Mouse (Mus musculus) heart, postnatal 4 days (tissue): ENCODE measurements around the gene Nxpe4. TPM values are rescaled to one million over a fixed set of nuclear protein-coding genes. Genes with fewer than 3 reads are reported as not detected.

Source experiments
- DNase-seq: peaks from one replicate; pipeline ENCODE4 v3.0.0; 2021
- total RNA-seq, 2 experiments: library from RNA; stranded (reverse); gene quantifications; 2 replicates each; pipeline ENCODE4 v1.2.3; 2021

Nxpe4 gene
- total RNA-seq, 2 experiments from 2014 or later = 13.3 to 13.9 TPM

DNA sequence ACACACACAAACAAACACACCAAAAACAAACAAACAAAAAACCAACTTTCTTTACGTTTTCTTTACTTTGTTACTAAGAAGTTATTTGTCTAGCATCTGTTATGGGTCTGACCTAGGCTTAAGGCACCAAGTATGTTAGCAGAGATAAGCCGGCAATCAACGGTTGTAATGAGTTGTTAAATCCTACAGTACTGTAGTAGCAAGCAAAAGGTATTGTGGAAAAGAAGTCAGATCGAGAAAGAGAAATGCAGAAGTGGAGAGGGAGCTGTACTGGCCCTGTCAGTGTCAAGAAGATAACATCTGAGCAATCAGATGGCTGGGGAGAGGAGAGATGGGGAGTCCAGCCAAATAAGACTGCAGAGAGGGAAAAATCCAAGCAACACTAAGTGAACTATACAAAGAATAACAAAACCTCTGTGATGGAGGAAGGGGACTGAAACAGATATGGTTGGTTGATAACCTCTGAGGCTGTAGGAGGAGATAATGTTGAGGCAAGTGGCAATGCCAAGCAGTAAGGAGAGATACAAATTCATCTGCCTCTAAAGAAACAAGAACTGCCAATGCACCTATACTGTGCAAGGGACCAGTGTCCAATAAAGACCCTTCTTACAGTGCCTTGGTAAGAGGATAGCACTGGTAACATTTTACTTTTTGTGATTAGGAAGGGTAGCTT is 177.1 kb downstream of the Nxpe4 start:
- no peak for DNase-seq

GRCm38 (mm10) chr9:48339563-48339962 is 177.7 kb downstream of the Nxpe4 start:
- no peak for DNase-seq

DNA sequence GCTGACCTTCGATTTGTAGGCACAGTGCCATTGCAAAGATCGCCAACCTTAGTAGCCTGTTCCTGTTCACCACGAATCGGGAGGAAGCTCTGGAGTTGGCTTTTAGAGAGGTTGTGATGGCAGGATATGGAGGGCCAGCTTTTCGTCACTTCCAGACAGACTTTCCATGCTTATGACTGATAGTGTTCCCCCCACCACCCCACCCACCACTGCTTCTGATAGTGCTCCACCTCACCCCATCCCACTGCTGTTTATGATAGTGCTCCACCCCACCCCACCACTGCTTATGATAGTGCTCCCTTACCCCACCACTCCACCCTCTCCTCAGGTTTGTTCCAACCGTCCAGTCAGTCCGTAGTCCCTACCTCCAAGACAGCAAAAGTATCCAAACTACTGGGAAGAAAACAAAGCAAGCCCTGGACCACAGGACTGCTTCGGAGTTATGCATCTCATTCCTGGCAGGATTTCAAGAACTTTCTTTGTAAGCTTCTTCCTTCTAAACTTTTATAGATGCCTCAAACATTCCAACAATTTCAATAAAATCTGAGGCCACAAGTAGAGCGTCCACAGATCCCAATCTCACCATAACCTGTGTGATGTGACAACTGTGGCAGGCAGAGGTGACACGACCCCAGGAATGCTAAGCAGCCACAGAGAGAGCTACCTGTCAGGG is 179.0 kb downstream of the Nxpe4 start:
- no peak for DNase-seq

DNA sequence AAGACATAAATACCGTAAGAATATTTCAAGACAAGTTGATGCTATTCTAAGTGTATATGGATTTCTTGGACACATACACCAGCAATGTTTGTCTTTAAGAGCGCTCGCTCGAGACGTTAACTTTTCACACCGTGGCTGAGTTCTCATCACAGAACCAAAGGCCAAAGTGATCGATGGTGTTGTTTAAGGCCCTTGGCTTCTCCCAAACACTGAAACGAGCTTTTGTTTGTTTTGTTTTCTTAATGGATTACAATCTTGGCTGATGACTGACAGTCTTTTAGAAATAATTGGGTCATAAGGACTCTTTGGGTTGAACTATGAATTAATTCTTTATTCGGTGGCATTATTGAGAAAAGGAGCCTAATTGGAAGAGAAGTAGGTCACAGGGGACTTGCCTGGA is 183.6 kb downstream of the Nxpe4 start:
- DNase-seq = no peak

GRCm38 (mm10) chr9:48345866-48346265 is 184.0 kb downstream of the Nxpe4 start:
- no peak for DNase-seq

GRCm38 (mm10) chr9:48353148-48353698 is 191.4 kb downstream of the Nxpe4 start, which contains the start of gene Nxpe2:
Nxpe2 (minus strand) TSS chr9:48353454.
- DNase-seq = peak; percentile 23

DNA sequence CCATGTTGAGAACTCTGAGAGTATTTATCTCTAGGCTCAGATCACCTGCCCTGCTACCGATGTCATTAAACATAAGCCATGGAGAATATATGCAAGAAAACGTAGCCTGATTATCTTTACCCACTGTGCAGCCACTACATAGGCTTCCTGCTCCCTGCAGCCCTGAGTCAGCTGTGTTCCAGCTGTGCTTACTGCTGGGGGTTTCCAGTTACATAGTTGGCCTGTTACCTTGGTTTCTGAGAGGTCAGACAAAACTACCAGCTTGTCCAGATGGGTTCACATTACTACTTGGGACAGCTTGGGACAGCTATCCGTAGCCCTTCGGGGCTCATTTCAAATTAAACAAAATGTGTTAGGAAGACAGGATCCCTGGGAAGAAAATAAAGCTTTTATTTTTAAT is 192.3 kb downstream of the Nxpe4 start:
- peak; percentile 19 for DNase-seq

DNA sequence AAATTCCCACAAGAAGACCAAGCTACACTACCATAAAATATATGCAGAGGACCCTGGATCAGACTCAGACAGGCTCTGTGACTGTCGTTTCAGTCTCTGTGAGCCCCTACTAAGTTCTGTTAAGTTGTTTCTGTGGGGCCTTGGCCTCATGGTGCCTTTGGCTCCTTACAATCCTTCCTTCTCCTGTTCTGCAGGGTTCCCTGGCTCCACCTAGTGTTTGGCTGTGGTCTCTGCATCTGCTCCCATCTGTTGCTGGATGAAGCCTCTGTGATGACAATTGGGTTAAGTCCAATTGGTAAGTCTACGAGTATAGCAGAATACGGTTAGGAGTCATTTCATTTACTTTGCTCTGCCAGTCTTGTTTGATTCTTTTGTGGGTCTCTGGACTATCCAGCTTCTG is 193.0 kb downstream of the Nxpe4 start:
- DNase-seq = peak; percentile 89

GRCm38 (mm10) chr9:48357097-48357496 is 195.3 kb downstream of the Nxpe4 start:
- DNase-seq = no peak

DNA sequence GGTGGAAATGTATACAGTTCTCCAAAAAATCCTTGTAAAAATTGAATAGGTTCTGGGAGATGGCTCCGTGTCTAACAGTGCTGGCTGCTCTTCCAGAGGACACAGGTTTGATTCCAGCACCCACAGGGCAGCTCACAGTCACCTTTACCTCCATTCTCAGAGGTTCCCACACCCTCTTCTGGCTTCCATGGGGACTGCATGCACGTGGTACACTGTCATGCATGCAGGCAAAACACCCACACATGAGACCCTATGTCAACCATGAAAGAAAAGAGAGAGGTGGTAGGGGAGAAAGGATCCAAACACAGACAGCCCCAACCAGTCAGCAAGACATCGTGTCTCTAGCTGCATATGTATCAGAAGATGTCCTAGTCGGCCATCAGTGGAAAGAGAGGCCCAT is 199.0 kb downstream of the Nxpe4 start:
- DNase-seq = no peak

GRCm38 (mm10) chr9:48361815-48362631 is 200.2 kb downstream of the Nxpe4 start:
- no peak for DNase-seq

- no peak for DNase-seq
Observed at GRCm38 (mm10) chr9:48362743-48363142, 200.9 kb downstream of the Nxpe4 start.

GRCm38 (mm10) chr9:48373232-48373878 is 211.5 kb downstream of the Nxpe4 start:
- DNase-seq = no peak

- DNase-seq = no peak
Observed at GRCm38 (mm10) chr9:48374357-48374756, 212.5 kb downstream of the Nxpe4 start.

DNA sequence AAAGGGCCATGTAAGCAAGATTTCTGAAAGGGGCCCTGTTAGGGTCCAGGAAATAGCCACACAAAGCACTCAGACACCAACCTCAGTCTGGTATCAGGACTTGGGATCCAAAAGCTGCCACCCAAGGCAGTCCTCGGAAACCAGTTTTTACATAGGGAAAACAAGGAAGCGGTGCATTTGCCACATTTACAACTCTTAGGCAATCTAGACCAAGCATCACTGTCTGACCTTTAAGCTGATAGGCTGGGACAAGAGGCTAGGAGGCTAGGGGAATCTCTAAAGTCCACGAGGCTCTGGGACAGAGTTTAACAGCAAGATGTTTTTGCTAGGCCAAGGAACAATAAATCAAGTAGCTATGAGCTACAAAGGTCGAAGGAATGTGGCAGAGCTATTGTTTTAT is 226.6 kb downstream of the Nxpe4 start:
- DNase-seq = no peak

DNA sequence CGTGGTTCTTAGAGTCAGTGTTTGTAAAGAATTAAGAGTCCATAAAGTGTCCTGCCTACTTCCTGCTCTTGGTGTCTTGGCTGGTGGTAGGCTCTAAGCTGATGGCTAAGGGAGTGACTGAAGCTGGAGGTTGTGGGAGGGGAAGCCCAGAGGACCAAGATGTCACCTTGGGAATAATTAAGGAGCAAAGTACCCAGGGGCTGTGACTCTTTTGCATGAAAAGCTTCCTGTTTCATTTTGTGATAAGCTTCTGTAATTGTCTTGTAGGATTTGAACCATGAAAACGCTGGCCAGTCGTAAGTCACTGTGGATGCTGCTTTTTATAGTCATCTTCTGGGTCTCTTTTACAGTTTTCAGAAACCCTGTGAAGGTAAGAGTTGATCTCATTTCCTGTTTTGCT is 228.2 kb downstream of the Nxpe4 start:
- DNase-seq = no peak

- no peak for DNase-seq
Observed at GRCm38 (mm10) chr9:48403590-48404209, 241.9 kb downstream of the Nxpe4 start.

DNA sequence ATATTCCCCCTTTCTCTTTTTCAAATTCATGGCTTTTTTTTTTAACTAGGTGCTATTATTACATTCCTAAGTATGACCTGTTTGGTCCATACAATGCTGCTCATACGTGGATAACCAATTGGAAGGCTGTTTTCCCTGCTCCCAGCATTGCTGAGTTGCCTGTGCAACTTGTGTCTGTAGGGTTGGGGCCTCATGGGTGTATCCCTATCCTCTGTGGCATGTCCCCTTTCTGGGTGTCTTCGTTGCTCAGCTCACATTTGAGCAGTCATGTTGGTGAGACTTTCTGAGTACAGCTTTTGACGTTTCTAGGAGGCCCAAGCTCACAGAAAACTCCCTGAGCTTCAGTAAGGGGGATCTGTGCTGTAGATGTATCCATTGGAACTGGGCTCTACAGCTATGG is 242.9 kb downstream of the Nxpe4 start:
- DNase-seq = no peak

DNA sequence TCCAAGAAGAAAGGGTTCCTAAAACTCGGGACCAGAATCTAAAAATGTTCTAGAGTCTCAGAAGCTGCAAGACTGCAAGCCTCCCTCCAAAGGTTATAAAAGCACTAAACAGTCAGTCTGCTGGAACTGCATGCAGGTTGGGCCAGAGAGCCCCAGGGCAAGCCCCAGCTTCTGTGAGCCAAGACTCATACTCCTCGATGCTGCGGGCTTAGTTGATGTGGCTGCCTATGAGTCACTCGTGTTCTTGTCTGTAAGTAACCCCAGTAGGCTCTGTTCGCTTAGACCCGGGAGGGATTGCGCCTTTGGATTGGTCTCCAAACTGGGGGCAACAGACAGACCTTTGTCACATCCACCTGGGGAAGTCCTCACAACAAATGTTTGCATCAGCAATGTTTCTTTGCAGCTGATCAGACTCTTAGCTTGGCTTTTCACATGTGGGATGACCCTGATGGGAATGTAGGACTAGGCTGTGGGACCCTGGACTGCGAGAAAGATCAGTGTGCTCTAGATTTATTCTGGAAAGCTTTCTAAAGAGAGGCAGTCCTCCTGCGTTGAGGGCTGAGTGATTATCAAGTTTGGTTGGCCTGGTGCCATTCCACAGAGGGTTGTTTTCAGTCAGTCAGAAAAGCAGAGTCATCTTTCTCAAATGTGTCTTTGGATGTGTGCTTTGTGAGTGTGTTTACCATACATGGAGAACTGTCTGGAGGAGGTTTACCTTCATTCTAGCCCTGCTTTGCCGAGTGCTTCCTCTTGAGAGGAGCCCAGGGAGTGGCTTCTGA is 245.9 kb downstream of the Nxpe4 start:
- peak; percentile 16 for DNase-seq

DNA sequence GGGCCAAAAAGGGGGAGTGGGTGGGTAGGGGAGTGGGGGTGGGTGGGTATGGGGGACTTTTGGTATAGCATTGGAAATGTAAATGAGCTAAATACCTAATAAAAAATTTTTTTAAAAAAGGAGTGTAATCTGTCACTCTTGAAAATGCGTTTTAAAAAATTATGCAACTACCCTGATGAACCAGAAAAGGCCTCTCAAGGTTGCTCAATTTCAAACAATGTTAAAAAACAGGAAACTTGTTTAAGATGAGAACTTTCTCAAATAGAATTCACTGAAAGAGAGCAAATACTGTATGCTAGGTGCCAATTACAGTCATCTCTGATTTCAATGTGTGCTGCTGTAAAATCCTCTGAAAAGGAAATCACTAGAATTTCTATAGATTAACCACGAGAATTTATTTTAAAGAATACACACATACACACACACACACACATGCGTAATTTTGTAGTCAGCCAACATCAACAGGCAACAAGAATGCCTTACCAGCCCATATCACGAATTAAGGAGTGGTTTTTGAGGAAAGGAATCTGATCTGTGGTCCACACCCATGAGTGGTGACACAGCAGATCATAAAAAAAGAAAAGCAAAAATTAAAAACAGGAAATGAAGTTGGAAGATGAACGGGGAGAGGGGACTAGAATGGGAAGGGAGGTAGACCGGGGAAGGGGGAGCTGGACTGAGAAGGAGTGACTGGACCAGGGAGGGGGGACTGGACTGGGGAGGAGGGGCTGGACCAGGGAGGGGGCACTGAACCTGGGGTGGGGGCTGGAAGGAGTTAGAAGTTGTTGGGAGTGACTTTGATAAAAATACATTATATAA is 248.6 kb downstream of the Nxpe4 start:
- DNase-seq = no peak
